Mouse (Mus musculus): Measurements from ENCODE around the gene Cttnbp2nl. TPM values are rescaled to one million over a fixed set of nuclear protein-coding genes. Genes with fewer than 3 reads are reported as not detected.

Cttnbp2nl gene
- polyA plus RNA-seq, 1 experiment, result 28.8 TPM

GRCm38 (mm10) chr3:105058627-105059513 lies 5.9 kb upstream of the Cttnbp2nl start:
- TF ChIP-seq CTCF (IDR thresholded peaks at IDR 0.05; ENCODE audit: borderline replicate concordance, extremely low read depth, insufficient read depth, insufficient read length), result peak; percentile 95
- no peak for TF ChIP-seq POLR2A (IDR thresholded peaks at IDR 0.05; ENCODE audit: borderline replicate concordance, extremely low read depth, insufficient read depth, insufficient read length, poor library complexity, severe bottlenecking)
- DNase-seq (ENCODE audit: low read depth), result peak; percentile 91

GRCm38 (mm10) chr3:105055666-105056065 lies 2.7 kb upstream of the Cttnbp2nl start:
- TF ChIP-seq CTCF (IDR thresholded peaks at IDR 0.05; ENCODE audit: borderline replicate concordance, extremely low read depth, insufficient read depth, insufficient read length) (no peak), POLR2A (IDR thresholded peaks at IDR 0.05; ENCODE audit: borderline replicate concordance, extremely low read depth, insufficient read depth, insufficient read length, poor library complexity, severe bottlenecking) (no peak)
- no peak for DNase-seq (ENCODE audit: low read depth)

- DNase-seq (ENCODE audit: low read depth), result peak; percentile 39
- TF ChIP-seq POLR2A (IDR thresholded peaks at IDR 0.05; ENCODE audit: borderline replicate concordance, extremely low read depth, insufficient read depth, insufficient read length, poor library complexity, severe bottlenecking) (no peak), CTCF (IDR thresholded peaks at IDR 0.05; ENCODE audit: borderline replicate concordance, extremely low read depth, insufficient read depth, insufficient read length) (no peak)
These were observed 2.0 kb upstream of the Cttnbp2nl start for GRCm38 (mm10) chr3:105054952-105055351.

DNA sequence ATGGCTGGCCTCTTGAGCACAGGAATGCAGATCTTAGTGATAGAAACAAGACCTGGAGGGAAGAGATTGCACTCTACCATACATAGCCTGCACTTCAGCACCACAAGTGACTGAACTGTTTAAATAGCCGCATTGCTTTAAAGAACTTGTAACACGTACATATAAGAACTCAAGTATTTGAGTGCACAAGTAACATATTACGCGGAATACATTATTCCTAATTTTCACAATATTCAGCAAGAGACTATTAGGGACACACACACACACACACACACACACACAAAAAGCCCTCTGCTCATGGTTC lies 704 bp upstream of the Cttnbp2nl start:
- no peak for DNase-seq (ENCODE audit: low read depth)

GRCm38 (mm10) chr3:105052171-105052936 lies 592 bp downstream of the Cttnbp2nl start:
- peak; percentile 63 for DNase-seq (ENCODE audit: low read depth)
- TF ChIP-seq CTCF (IDR thresholded peaks at IDR 0.05; ENCODE audit: borderline replicate concordance, extremely low read depth, insufficient read depth, insufficient read length), result no peak
- TF ChIP-seq POLR2A (IDR thresholded peaks at IDR 0.05; ENCODE audit: borderline replicate concordance, extremely low read depth, insufficient read depth, insufficient read length, poor library complexity, severe bottlenecking), result peak; percentile 92

More for the DNA sequence above, 704 bp upstream of the Cttnbp2nl start:
- TF ChIP-seq POLR2A (IDR thresholded peaks at IDR 0.05; ENCODE audit: borderline replicate concordance, extremely low read depth, insufficient read depth, insufficient read length, poor library complexity, severe bottlenecking), result no peak
- no peak for TF ChIP-seq CTCF (IDR thresholded peaks at IDR 0.05; ENCODE audit: borderline replicate concordance, extremely low read depth, insufficient read depth, insufficient read length)

DNA sequence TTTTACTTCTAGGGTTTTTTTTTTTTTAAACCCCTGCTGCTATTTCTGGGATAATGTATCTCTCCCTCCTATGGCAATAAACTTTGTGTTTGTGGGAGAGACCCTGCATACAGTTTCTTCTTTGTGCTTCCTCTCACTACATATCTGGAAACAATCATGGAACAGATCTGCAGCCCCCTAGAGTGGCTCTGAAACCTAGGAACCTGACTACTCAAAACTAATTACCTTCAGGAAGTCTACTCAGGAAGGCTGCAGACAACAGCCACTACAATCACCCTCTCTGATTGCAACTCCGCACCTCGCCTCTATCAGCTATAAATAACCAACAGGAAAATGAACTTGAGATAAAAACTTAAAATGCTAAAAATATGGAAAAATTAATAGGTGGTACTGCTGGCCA lies 1.8 kb downstream of the Cttnbp2nl start:
- no peak for DNase-seq (ENCODE audit: low read depth)
- TF ChIP-seq POLR2A (IDR thresholded peaks at IDR 0.05; ENCODE audit: borderline replicate concordance, extremely low read depth, insufficient read depth, insufficient read length, poor library complexity, severe bottlenecking) (no peak), CTCF (IDR thresholded peaks at IDR 0.05; ENCODE audit: borderline replicate concordance, extremely low read depth, insufficient read depth, insufficient read length) (no peak)

- TF ChIP-seq CTCF (IDR thresholded peaks at IDR 0.05; ENCODE audit: borderline replicate concordance, extremely low read depth, insufficient read depth, insufficient read length) (no peak), POLR2A (IDR thresholded peaks at IDR 0.05; ENCODE audit: borderline replicate concordance, extremely low read depth, insufficient read depth, insufficient read length, poor library complexity, severe bottlenecking) (no peak)
- DNase-seq (ENCODE audit: low read depth), result no peak
These were observed 3.1 kb downstream of the Cttnbp2nl start for GRCm38 (mm10) chr3:105049848-105050247.

DNA sequence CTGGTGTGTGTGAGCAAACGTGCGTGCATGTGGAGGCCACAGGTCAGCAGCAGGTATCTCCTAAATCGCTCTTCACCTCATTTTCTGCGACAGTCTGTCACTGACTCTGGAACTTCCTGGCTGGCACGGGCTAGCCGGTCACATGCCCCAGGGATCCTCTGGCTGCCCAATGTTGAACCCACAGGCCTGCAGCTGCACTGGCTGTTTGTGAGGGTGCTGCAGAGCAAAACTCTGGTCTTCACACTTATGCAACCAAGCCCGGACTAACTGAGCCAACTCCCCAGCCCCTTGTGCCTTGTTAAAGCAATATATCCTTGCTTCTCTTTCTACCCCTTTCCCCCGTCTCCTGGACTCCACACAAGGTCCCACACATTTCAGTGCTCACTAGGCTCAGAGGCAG lies 5.3 kb downstream of the Cttnbp2nl start:
- DNase-seq (ENCODE audit: low read depth), result no peak
- TF ChIP-seq CTCF (IDR thresholded peaks at IDR 0.05; ENCODE audit: borderline replicate concordance, extremely low read depth, insufficient read depth, insufficient read length), result no peak
- TF ChIP-seq POLR2A (IDR thresholded peaks at IDR 0.05; ENCODE audit: borderline replicate concordance, extremely low read depth, insufficient read depth, insufficient read length, poor library complexity, severe bottlenecking), result no peak

GRCm38 (mm10) chr3:105046870-105047269 lies 6.1 kb downstream of the Cttnbp2nl start:
- DNase-seq (ENCODE audit: low read depth), result no peak
- no peak for TF ChIP-seq CTCF (IDR thresholded peaks at IDR 0.05; ENCODE audit: borderline replicate concordance, extremely low read depth, insufficient read depth, insufficient read length)
- no peak for TF ChIP-seq POLR2A (IDR thresholded peaks at IDR 0.05; ENCODE audit: borderline replicate concordance, extremely low read depth, insufficient read depth, insufficient read length, poor library complexity, severe bottlenecking)

GRCm38 (mm10) chr3:105043746-105044145 lies 9.2 kb downstream of the Cttnbp2nl start:
- no peak for DNase-seq (ENCODE audit: low read depth)
- TF ChIP-seq CTCF (IDR thresholded peaks at IDR 0.05; ENCODE audit: borderline replicate concordance, extremely low read depth, insufficient read depth, insufficient read length) (no peak), POLR2A (IDR thresholded peaks at IDR 0.05; ENCODE audit: borderline replicate concordance, extremely low read depth, insufficient read depth, insufficient read length, poor library complexity, severe bottlenecking) (no peak)

- DNase-seq (ENCODE audit: low read depth), result no peak
These were observed 11.8 kb downstream of the Cttnbp2nl start for GRCm38 (mm10) chr3:105040983-105041625.

More at GRCm38 (mm10) chr3:105040983-105041625, 11.8 kb downstream of the Cttnbp2nl start:
- TF ChIP-seq CTCF (IDR thresholded peaks at IDR 0.05; ENCODE audit: borderline replicate concordance, extremely low read depth, insufficient read depth, insufficient read length), result no peak
